Comparison of ENCODE assay signal across 8 mouse cellular contexts in genomic region chr3:137150414-137151010, GRCm38 (mm10).
A peak's percentile ranks its signal among the peaks of the same experiment; 100 is the strongest.
DNase-seq lines count a peak whose midpoint lies in the region; ATAC-seq lines count a peak whose summit lies in the region.

No protein-coding gene starts in this region.

- H3K4me1 ChIP-seq in neural tube, embryonic 11.5 days (ENCODE audit: control insufficient read depth, insufficient read depth, low read length), result no peaks in the 10 kb centered on the region
- H3K4me1 ChIP-seq in heart, embryonic 11.5 days (ENCODE audit: control insufficient read depth, insufficient read depth, low read length), result no peaks in the 10 kb centered on the region; the same call in 1 of the 2 replicates
- peaks cover 22% of the 10 kb centered on the region for H3K4me1 ChIP-seq in forebrain, embryonic 13.5 days

- no peak for ATAC-seq in neural tube, embryonic 11.5 days (ENCODE audit: insufficient read depth, low FRiP score, low TSS enrichment)
- 0 out of 2 replicates have a peak, but pooled peaks have one; percentile 49 for ATAC-seq in heart, embryonic 11.5 days (replicated peaks; ENCODE audit: insufficient number of reproducible peaks, low FRiP score, low TSS enrichment)
- no peak for ATAC-seq in forebrain, embryonic 13.5 days

- H3K4me3 ChIP-seq in neural tube, embryonic 11.5 days (ENCODE audit: low read depth, low read length), result no peak overlapping the region
- H3K4me3 ChIP-seq in heart, embryonic 11.5 days (ENCODE audit: low read depth, low read length), result no peak overlapping the region
- no peak overlapping the region for H3K4me3 ChIP-seq in forebrain, embryonic 13.5 days

- DNase-seq in neural tube, embryonic 11.5 days (ENCODE audit: low spot score), result peak; percentile 17
- DNase-seq in neural tube, embryonic 10.5 days (ENCODE audit: extremely low spot score, low spot score), result no peak
- DNase-seq in cerebellum, adult 8-10 months, result peak; percentile 56
- peak; percentile 65 to 89 for DNase-seq in kidney, postnatal 25 days
- peak; percentile 83 for DNase-seq in lung, postnatal 36 days
- no peak for DNase-seq in urinary bladder, adult 2 months (ENCODE audit: low spot score)

- H3K9ac ChIP-seq in neural tube, embryonic 11.5 days (ENCODE audit: low read length), result no peak overlapping the region
- H3K9ac ChIP-seq in heart, embryonic 11.5 days (ENCODE audit: low read depth, low read length), result no peak overlapping the region
- no peak overlapping the region for H3K9ac ChIP-seq in forebrain, embryonic 13.5 days

- H3K27ac ChIP-seq in neural tube, embryonic 11.5 days (ENCODE audit: low read depth, low read length), result no peak overlapping the region
- peak overlapping the region; percentile 54; the same call in 1 of the 2 replicates for H3K27ac ChIP-seq in heart, embryonic 11.5 days (ENCODE audit: low read depth, low read length)
- no peak overlapping the region for H3K27ac ChIP-seq in forebrain, embryonic 13.5 days

- WGBS in neural tube, embryonic 11.5 days, result 72% methylated on average over 14 of the region's 14 CpGs
- 53% methylated on average over 14 of the region's 14 CpGs for whole genome bisulfite sequencing in heart, embryonic 11.5 days (ENCODE audit: insufficient replicate concordance)
- 74% methylated on average over 14 of the region's 14 CpGs for WGBS in forebrain, embryonic 13.5 days

- no peak overlapping the region for H3K4me2 ChIP-seq in neural tube, embryonic 11.5 days (ENCODE audit: low read depth)
- H3K4me2 ChIP-seq in heart, embryonic 11.5 days, result no peak overlapping the region
- no peak overlapping the region for H3K4me2 ChIP-seq in forebrain, embryonic 13.5 days

- H3K9me3 ChIP-seq in neural tube, embryonic 11.5 days (ENCODE audit: control insufficient read depth, low read length), result no peaks in the 10 kb centered on the region
- H3K9me3 ChIP-seq in heart, embryonic 11.5 days (replicated peaks; ENCODE audit: control insufficient read depth, low read length), result no peaks in the 10 kb centered on the region
- H3K9me3 ChIP-seq in forebrain, embryonic 13.5 days (replicated peaks), result no peaks in the 10 kb centered on the region

- no peaks in the 10 kb centered on the region for H3K36me3 ChIP-seq in neural tube, embryonic 11.5 days (ENCODE audit: control insufficient read depth, insufficient read depth, low read length)
- no peaks in the 10 kb centered on the region for H3K36me3 ChIP-seq in heart, embryonic 11.5 days (ENCODE audit: control insufficient read depth, insufficient read depth, low read length)
- no peaks in the 10 kb centered on the region for H3K36me3 ChIP-seq in forebrain, embryonic 13.5 days (ENCODE audit: poor library complexity, severe bottlenecking)

- H3K27me3 ChIP-seq in neural tube, embryonic 11.5 days (ENCODE audit: control insufficient read depth, insufficient read depth, low read length), result no peaks in the 10 kb centered on the region
- no peaks in the 10 kb centered on the region for H3K27me3 ChIP-seq in heart, embryonic 11.5 days (ENCODE audit: control insufficient read depth, insufficient read depth, low read length)
- no peaks in the 10 kb centered on the region for H3K27me3 ChIP-seq in forebrain, embryonic 13.5 days

Comparison
In these comparisons a context has a peak if more than half of its experiments do, and no peak if none do; other contexts are left out.
1. DNase-seq: peak in neural tube, embryonic 11.5 days (single experiment), cerebellum, adult 8-10 months (single experiment), kidney, postnatal 25 days (2 of 2) and lung, postnatal 36 days (single experiment); none in neural tube, embryonic 10.5 days (single experiment) and urinary bladder, adult 2 months (single experiment).